Mouse (Mus musculus): ENCODE results near the gene Panx1. TPM values are rescaled to one million over a fixed set of nuclear protein-coding genes. Genes with fewer than 3 reads are reported as not detected.

Panx1 gene
- total RNA-seq (2021), result 10 to 100 TPM; 26.2 to 33.3 TPM
- long read RNA-seq, experiment 1, full-length matches to known transcripts, result 22 of 23 reads
- long read RNA-seq, experiment 1, partial matches to known transcripts, result 1 of 23 reads
- long read RNA-seq, experiment 1, other reads (novel, unspliced or antisense), result 0 of 23 reads
- long read RNA-seq, experiment 2, full-length matches to known transcripts, result 20 of 24 reads
- long read RNA-seq, experiment 2, partial matches to known transcripts, result 2 of 24 reads
- long read RNA-seq, experiment 2, other reads (novel, unspliced or antisense), result 2 of 24 reads

GRCm38 (mm10) chr9:15045084-15045669 is at the start of gene Panx1:
Gene Panx1, minus strand, starts transcription at chr9:15045478.
- no peak for TF ChIP-seq CTCF (conservative IDR thresholded peaks at IDR 0.05)
- H3K4me3 ChIP-seq, result peak within 1 kb of the TSS; percentile 81
- H3K27ac ChIP-seq, result peak within 1 kb of the TSS; percentile 88
- peak; percentile 44 to 78 for DNase-seq (ENCODE audit: low spot score in 2 of 2)

GRCm38 (mm10) chr9:15068686-15069295 is 23.5 kb upstream of the Panx1 start:
- no peak for TF ChIP-seq CTCF (conservative IDR thresholded peaks at IDR 0.05)
- H3K4me3 ChIP-seq, result no peak overlapping the region
- no peak overlapping the region for H3K27ac ChIP-seq
- DNase-seq (ENCODE audit: low spot score in 2 of 2), result no peak

GRCm38 (mm10) chr9:15067995-15068685 is 22.9 kb upstream of the Panx1 start:
- H3K4me3 ChIP-seq, result no peak overlapping the region
- DNase-seq (ENCODE audit: low spot score in 2 of 2), result no peak
- no peak for TF ChIP-seq CTCF (conservative IDR thresholded peaks at IDR 0.05)
- H3K27ac ChIP-seq, result no peak overlapping the region

- no peak overlapping the region for H3K27ac ChIP-seq
- no peak for DNase-seq (ENCODE audit: low spot score in 2 of 2)
- no peak for TF ChIP-seq CTCF (conservative IDR thresholded peaks at IDR 0.05)
- no peak overlapping the region for H3K4me3 ChIP-seq
These were observed 18.9 kb upstream of the Panx1 start for GRCm38 (mm10) chr9:15064176-15064575.

- Histone ChIP-seq H3K27ac (no peak overlapping the region), H3K4me3 (no peak overlapping the region)
- no peak for DNase-seq (ENCODE audit: low spot score in 2 of 2)
- TF ChIP-seq CTCF (conservative IDR thresholded peaks at IDR 0.05), result no peak
These were observed 15.6 kb upstream of the Panx1 start for GRCm38 (mm10) chr9:15060847-15061246.

GRCm38 (mm10) chr9:15060026-15060425 is 14.7 kb upstream of the Panx1 start:
- no peak for TF ChIP-seq CTCF (conservative IDR thresholded peaks at IDR 0.05)
- Histone ChIP-seq H3K4me3 (no peak overlapping the region), H3K27ac (no peak overlapping the region)
- DNase-seq (ENCODE audit: low spot score in 2 of 2), result no peak

GRCm38 (mm10) chr9:15045740-15046139 is 462 bp upstream of the Panx1 start:
- no peak for TF ChIP-seq CTCF (conservative IDR thresholded peaks at IDR 0.05)
- no peak for DNase-seq (ENCODE audit: low spot score in 2 of 2)
- H3K27ac ChIP-seq, result peak overlapping the region; percentile 88; the same call in 1 of the 2 replicates
- peak overlapping the region; percentile 81 for H3K4me3 ChIP-seq

GRCm38 (mm10) chr9:15044391-15045083 is 741 bp downstream of the Panx1 start:
- DNase-seq (ENCODE audit: low spot score in 2 of 2), result no peak
- peak overlapping the region; percentile 81 for H3K4me3 ChIP-seq
- no peak for TF ChIP-seq CTCF (conservative IDR thresholded peaks at IDR 0.05)
- H3K27ac ChIP-seq, result peak overlapping the region; percentile 88

- Histone ChIP-seq H3K27ac (no peak overlapping the region), H3K4me3 (no peak overlapping the region)
- TF ChIP-seq CTCF (conservative IDR thresholded peaks at IDR 0.05), result no peak
- no peak for DNase-seq (ENCODE audit: low spot score in 2 of 2)
These were observed 3.7 kb downstream of the Panx1 start for GRCm38 (mm10) chr9:15041556-15041955.

- no peak overlapping the region for H3K27ac ChIP-seq
- no peak overlapping the region for H3K4me3 ChIP-seq
- TF ChIP-seq CTCF (conservative IDR thresholded peaks at IDR 0.05), result no peak
- DNase-seq (ENCODE audit: low spot score in 2 of 2), result no peak
These were observed 5.4 kb downstream of the Panx1 start for GRCm38 (mm10) chr9:15039848-15040247.

- Histone ChIP-seq H3K4me3 (no peak overlapping the region), H3K27ac (no peak overlapping the region)
- DNase-seq (ENCODE audit: low spot score in 2 of 2), result no peak
- TF ChIP-seq CTCF (conservative IDR thresholded peaks at IDR 0.05), result no peak
These were observed 7.6 kb downstream of the Panx1 start for GRCm38 (mm10) chr9:15037704-15038103.

- TF ChIP-seq CTCF (conservative IDR thresholded peaks at IDR 0.05), result no peak
- no peak for DNase-seq (ENCODE audit: low spot score in 2 of 2)
- Histone ChIP-seq H3K27ac (no peak overlapping the region), H3K4me3 (no peak overlapping the region)
These were observed 8.0 kb downstream of the Panx1 start for GRCm38 (mm10) chr9:15037237-15037636.

Data from layer of hippocampus, adult 2 months (tissue).